In the genomic region with DNA sequence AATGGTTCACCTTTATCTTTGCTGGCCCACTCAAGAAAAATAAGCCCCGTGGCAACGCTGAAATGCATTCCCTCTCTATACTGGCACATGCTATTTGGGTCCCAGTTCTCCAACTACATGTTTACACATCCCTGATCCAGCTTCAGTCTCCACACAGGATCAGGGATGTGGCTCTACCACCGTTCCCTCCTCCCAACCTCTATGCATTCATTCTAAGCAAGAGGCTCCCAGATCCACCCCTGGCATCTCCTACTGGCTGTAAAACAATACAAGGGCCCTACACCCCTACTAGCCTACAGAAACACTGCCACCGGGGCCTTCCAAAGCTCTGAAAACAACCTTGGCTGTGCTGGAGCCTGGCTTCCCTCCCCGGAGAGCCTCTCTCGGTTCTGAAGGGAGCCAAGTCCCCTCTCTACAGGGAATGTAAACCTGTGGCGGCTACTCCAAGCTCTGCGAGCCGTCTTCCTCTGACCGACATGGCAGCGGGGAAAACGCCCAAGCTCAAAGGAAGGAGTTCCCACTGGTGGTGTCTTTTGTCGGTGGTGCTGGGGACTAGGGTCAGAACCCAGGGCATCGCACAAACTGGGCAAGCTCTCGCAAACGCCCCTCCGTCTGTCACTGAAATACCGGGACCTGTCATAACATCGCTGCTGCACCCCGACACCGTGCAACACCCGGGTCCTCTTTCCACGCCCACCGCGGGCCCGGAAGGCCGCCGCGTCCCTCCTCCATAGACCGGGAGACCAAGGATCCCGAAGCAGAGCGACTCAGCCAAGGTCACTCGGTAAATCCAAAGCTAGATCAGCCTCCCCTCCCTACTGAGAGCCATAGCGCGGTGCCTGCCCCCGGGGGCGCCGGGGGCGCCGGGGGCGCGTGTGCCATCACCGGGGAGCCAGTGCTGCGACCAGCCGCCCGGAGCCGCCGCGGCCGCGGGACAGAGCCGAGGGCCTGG, we compare ENCODE assay signal across 8 mouse cellular contexts. TPM values are rescaled to one million over a fixed set of nuclear protein-coding genes. Genes with fewer than 3 reads are reported as not detected.
DNase-seq lines count a peak whose midpoint lies in the region; ATAC-seq and TF ChIP-seq lines count a peak whose summit lies in the region.

A gene (plus strand): TSS at position 889 of the 952 bp plus-strand sequence.

- TF ChIP-seq POLR2A in heart, adult 2 months (IDR thresholded peaks at IDR 0.05; ENCODE audit: insufficient read depth, low read depth, low read length) = no peak
- TF ChIP-seq POLR2A in kidney, adult 2 months (IDR thresholded peaks at IDR 0.05; ENCODE audit: low read depth, low read length) = no peak

- peak; percentile 49 to 59 for DNase-seq in B cell, adult 2 months
- peak; percentile 49 for DNase-seq in MN1 (ENCODE audit: low spot score)
- no peak for DNase-seq in embryonic facial prominence, embryonic 10.5 days (ENCODE audit: low spot score)
- DNase-seq in heart, adult 2 months = no peak
- DNase-seq in kidney, adult 2 months = peak; percentile 42
- DNase-seq in liver = peak; percentile 68
- no peak for DNase-seq in c-Kit-positive CD71-positive TER-119-positive erythroid progenitor cells, embryonic 14.5 days (ENCODE audit: low spot score)

- peak; percentile 40 for ATAC-seq in midbrain, embryonic 16.5 days

- peak within 1 kb of the TSS; percentile 99 for H3K4me2 ChIP-seq in midbrain, embryonic 16.5 days (ENCODE audit: low read length)

- WGBS in embryonic facial prominence, embryonic 10.5 days = 4% methylated on average over 52 of the region's 52 CpGs
- under 1% methylated on average over 49 of the region's 52 CpGs for WGBS in heart, adult 2 months
- 3% methylated on average over 49 of the region's 52 CpGs for WGBS in kidney, adult 2 months
- 4% methylated on average over 45 of the region's 52 CpGs for WGBS in midbrain, embryonic 16.5 days

- H3K4me3 ChIP-seq in embryonic facial prominence, embryonic 10.5 days = peak within 1 kb of the TSS; percentile 95
- peak within 1 kb of the TSS; percentile 95 for H3K4me3 ChIP-seq in heart, adult 2 months
- H3K4me3 ChIP-seq in kidney, adult 2 months (ENCODE audit: insufficient read depth, low read depth, low read length) = peak within 1 kb of the TSS; percentile 60
- peak within 1 kb of the TSS; percentile 100 for H3K4me3 ChIP-seq in midbrain, embryonic 16.5 days (ENCODE audit: low read depth, low read length)

- H3K27me3 ChIP-seq in embryonic facial prominence, embryonic 10.5 days (replicated peaks; ENCODE audit: low read depth, poor library complexity, severe bottlenecking) = no peaks in the 10 kb centered on the region
- no peaks in the 10 kb centered on the region for H3K27me3 ChIP-seq in heart, adult 2 months (ENCODE audit: control insufficient read depth, insufficient read depth, low read length)
- H3K27me3 ChIP-seq in kidney, adult 2 months (replicated peaks; ENCODE audit: control insufficient read depth, insufficient read depth, low read length) = no peaks in the 10 kb centered on the region
- H3K27me3 ChIP-seq in midbrain, embryonic 16.5 days (ENCODE audit: control insufficient read depth, insufficient read depth, low read depth, low read length) = no peaks in the 10 kb centered on the region

- peaks cover 7% of the 10 kb centered on the region for H3K79me2 ChIP-seq in heart, adult 2 months (replicated peaks; ENCODE audit: control insufficient read depth, insufficient read depth, low read length)

- H3K9ac ChIP-seq in heart, adult 2 months (ENCODE audit: low read depth, low read length) = peak within 1 kb of the TSS; percentile 70
- peak within 1 kb of the TSS; percentile 94 for H3K9ac ChIP-seq in midbrain, embryonic 16.5 days (ENCODE audit: low read depth, low read length)

- TF ChIP-seq CTCF in heart, adult 2 months (IDR thresholded peaks at IDR 0.05) = no peak
- TF ChIP-seq CTCF in kidney, adult 2 months (conservative IDR thresholded peaks at IDR 0.05; ENCODE audit: insufficient read depth, insufficient read length, low read depth, low read length) = no peak

- H3K27ac ChIP-seq in embryonic facial prominence, embryonic 10.5 days (replicated peaks) = peak within 1 kb of the TSS; percentile 96
- H3K27ac ChIP-seq in heart, adult 2 months = peak within 1 kb of the TSS; percentile 97
- peak within 1 kb of the TSS; percentile 93 for H3K27ac ChIP-seq in kidney, adult 2 months (ENCODE audit: insufficient read depth, low read depth, low read length)
- H3K27ac ChIP-seq in midbrain, embryonic 16.5 days (ENCODE audit: low read length) = peak within 1 kb of the TSS; percentile 98

- H3K4me1 ChIP-seq in embryonic facial prominence, embryonic 10.5 days = peaks cover 32% of the 10 kb centered on the region
- peaks cover 7% of the 10 kb centered on the region for H3K4me1 ChIP-seq in heart, adult 2 months (ENCODE audit: control insufficient read depth, insufficient read depth, low read length)
- peaks cover 19% of the 10 kb centered on the region for H3K4me1 ChIP-seq in kidney, adult 2 months (ENCODE audit: control insufficient read depth, insufficient read depth, low read length)
- H3K4me1 ChIP-seq in midbrain, embryonic 16.5 days (ENCODE audit: control insufficient read depth, insufficient read depth, low read length) = peaks cover 26% of the 10 kb centered on the region

- H3K9me3 ChIP-seq in embryonic facial prominence, embryonic 10.5 days = no peaks in the 10 kb centered on the region
- no peaks in the 10 kb centered on the region for H3K9me3 ChIP-seq in midbrain, embryonic 16.5 days (replicated peaks; ENCODE audit: control insufficient read depth, low read length, poor library complexity, severe bottlenecking)

- H3K36me3 ChIP-seq in embryonic facial prominence, embryonic 10.5 days (replicated peaks) = peaks cover 30% of the 10 kb centered on the region
- H3K36me3 ChIP-seq in heart, adult 2 months (ENCODE audit: control insufficient read depth, insufficient read depth, low read length) = no peaks in the 10 kb centered on the region
- no peaks in the 10 kb centered on the region for H3K36me3 ChIP-seq in kidney, adult 2 months (ENCODE audit: control insufficient read depth, insufficient read depth, low read length)
- H3K36me3 ChIP-seq in midbrain, embryonic 16.5 days (ENCODE audit: control insufficient read depth, insufficient read depth, low read length) = no peaks in the 10 kb centered on the region

- intact Hi-C loops in heart, adult 2 months (cut with DNase I) = no loop called here

- TF ChIP-seq EP300 in heart, adult 2 months (IDR thresholded peaks at IDR 0.05; ENCODE audit: insufficient read depth, low read depth, low read length) = no peak

RNA-seq across cellular contexts. Expression of the gene that starts here (rescaled TPM):
- polyA plus RNA-seq in embryonic facial prominence, embryonic 10.5 days (2016; fragmentation: Nextera tagmentation; extraction: Ambion mirVana) = 133 and 142 TPM in 2 replicates
- 10 to 100 TPM; 60.4 to 76.7 TPM for total RNA-seq in heart, adult 2 months (2021)
- polyA plus RNA-seq in heart, adult 2 months (2012; rRNA removed) = 96.3 and 128 TPM in 2 replicates
- polyA plus RNA-seq in kidney, adult 2 months (2012; rRNA removed) = 97.9 and 98.2 TPM in 2 replicates
- polyA plus RNA-seq in midbrain, embryonic 16.5 days (2015; fragmentation: Nextera tagmentation; extraction: Ambion mirVana) = 111 and 121 TPM in 2 replicates

Comparison
In these comparisons a context has a peak if more than half of its experiments do, and no peak if none do; other contexts are left out.
1. DNase-seq: peak in B cell, adult 2 months (2 of 2), MN1 (single experiment), kidney, adult 2 months (single experiment) and liver (single experiment); none in embryonic facial prominence, embryonic 10.5 days (single experiment), heart, adult 2 months (0 of 2) and c-Kit-positive CD71-positive TER-119-positive erythroid progenitor cells, embryonic 14.5 days (single experiment).
2. Peak in every context shown above with its lines, with median percentiles within 50 percentile points of each other: H3K27ac ChIP-seq and H3K4me3 ChIP-seq.